Mouse (Mus musculus) kidney, adult 2 months (tissue): ENCODE results near the gene Mb. TPM values are rescaled to one million over a fixed set of nuclear protein-coding genes. Genes with fewer than 3 reads are reported as not detected.

Experiments used
- DNase-seq: peaks from one replicate; pipeline ENCODE4 v3.0.0; 2021
- H3K27ac ChIP-seq: fragments of 200-500 bp; 2 replicates; pipeline ENCODE4 v1.5.1; 2012; ENCODE audit warnings: low read depth, low read length, control low read depth, inconsistent platforms; ENCODE audit not compliant: insufficient read depth
- H3K27me3 ChIP-seq: fragments of 200-500 bp; replicated peaks from 2 replicates; pipeline ENCODE4 v1.6.1; 2012; ENCODE audit warnings: mild to moderate bottlenecking, moderate library complexity, low read length, inconsistent platforms; ENCODE audit not compliant: control insufficient read depth, insufficient read depth
- H3K36me3 ChIP-seq: fragments of 200-500 bp; 2 replicates; pipeline ENCODE4 v1.6.1; 2012; ENCODE audit warnings: mild to moderate bottlenecking, moderate library complexity, low read length, inconsistent platforms; ENCODE audit not compliant: control insufficient read depth, insufficient read depth
- H3K4me1 ChIP-seq: fragments of 200-500 bp; 2 replicates; pipeline ENCODE4 v1.6.1; 2011; ENCODE audit warnings: low read length; ENCODE audit not compliant: control insufficient read depth, insufficient read depth
- H3K4me3 ChIP-seq: fragments of 200-500 bp; 2 replicates; pipeline ENCODE4 v1.5.1; 2011; ENCODE audit warnings: mild to moderate bottlenecking, low read depth, low read length, control low read depth; ENCODE audit not compliant: insufficient read depth
- CTCF ChIP-seq: fragments of 200-500 bp; conservative IDR thresholded peaks from 2 replicates; pipeline ENCODE4 v1.5.1; 2011; ENCODE audit warnings: low read depth, mild to moderate bottlenecking, control low read depth, low read length, moderate library complexity, mixed read lengths; ENCODE audit not compliant: insufficient read depth, insufficient read length
- POLR2A ChIP-seq: fragments of 200-500 bp; IDR thresholded peaks from one replicate; pipeline ENCODE4 v1.6.1; 2011; ENCODE audit warnings: low read depth, low read length, control low read depth
- WGBS: fragments of 180-500 bp; shearing (Covaris S2); methylation state at CpG from one replicate; pipeline ENCODE4 v1.1.7; 2018; 5-methylcytosine and 5-hydroxymethylcytosine counted together
- polyA plus RNA-seq: library from polyadenylated mRNA; depleted of rRNA; stranded (reverse); fragments of >200 nt; gene quantifications from 2 replicates; pipeline ENCODE4 v1.2.3, GENCODE M21; 2012

Mb gene
- polyA plus RNA-seq, 1 experiment: 123 TPM

DNA sequence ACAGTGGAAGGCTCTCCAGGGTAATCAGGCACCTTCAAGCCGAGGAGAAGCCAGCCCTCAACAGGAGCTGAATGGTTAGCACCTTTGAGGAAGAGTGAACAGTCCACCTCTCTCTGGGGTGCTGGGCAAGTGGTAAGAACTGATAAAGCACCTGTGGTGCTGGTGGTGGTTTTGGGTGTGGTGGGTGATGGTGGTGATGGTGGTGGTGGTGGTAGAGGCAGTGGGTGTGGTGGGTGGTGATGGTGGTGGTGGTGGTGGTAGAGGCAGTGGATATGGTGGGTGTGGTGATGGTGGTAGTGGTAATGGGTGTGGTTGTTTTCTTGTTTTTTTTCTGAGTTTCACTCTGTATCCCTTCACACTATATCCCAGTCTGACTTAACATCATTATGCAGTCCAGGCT is 2.6 kb upstream of the Mb start:
- DNase-seq: no peak
- WGBS: 96% methylated on average over 1 of the region's 1 CpGs
- Histone ChIP-seq H3K4me1 (no peaks in the 10 kb centered on the region), H3K27ac (no peak overlapping the region), H3K4me3 (no peak overlapping the region), H3K36me3 (no peaks in the 10 kb centered on the region), H3K27me3 (no peaks in the 10 kb centered on the region)
- TF ChIP-seq POLR2A: no peak
- no peak for TF ChIP-seq CTCF

DNA sequence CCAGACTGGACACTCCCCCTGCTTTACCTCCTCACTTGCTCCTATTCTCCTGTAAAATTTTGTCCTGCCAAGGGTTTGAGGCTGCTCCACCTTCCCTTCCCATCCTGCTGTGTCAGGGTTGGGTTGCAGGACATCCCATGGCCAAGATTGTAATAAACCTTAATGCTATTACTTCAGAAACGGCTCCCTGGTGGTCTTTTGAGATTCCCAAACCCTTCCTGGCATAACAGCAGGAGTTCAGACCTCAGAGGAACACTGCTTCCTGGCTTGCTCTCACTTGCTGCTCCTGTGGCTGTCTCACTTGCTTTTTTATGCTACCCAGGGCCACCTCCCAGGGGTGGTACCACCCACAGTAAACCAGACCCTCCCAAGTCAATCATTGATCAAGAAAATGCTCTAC is 1.7 kb upstream of the Mb start:
- Histone ChIP-seq H3K36me3 (no peaks in the 10 kb centered on the region), H3K4me3 (no peak overlapping the region), H3K27ac (no peak overlapping the region), H3K27me3 (no peaks in the 10 kb centered on the region), H3K4me1 (no peaks in the 10 kb centered on the region)
- 31% methylated on average over 1 of the region's 1 CpGs for WGBS
- no peak for TF ChIP-seq POLR2A
- no peak for TF ChIP-seq CTCF
- no peak for DNase-seq

GRCm38 (mm10) chr15:77045609-77046008 is 4.9 kb downstream of the Mb start:
- peak; percentile 63 for DNase-seq
- Histone ChIP-seq H3K27me3 (no peaks in the 10 kb centered on the region), H3K36me3 (no peaks in the 10 kb centered on the region), H3K4me1 (no peaks in the 10 kb centered on the region), H3K27ac (no peak overlapping the region), H3K4me3 (no peak overlapping the region)
- WGBS: 64% methylated on average over 10 of the region's 10 CpGs
- TF ChIP-seq POLR2A: no peak
- no peak for TF ChIP-seq CTCF

DNA sequence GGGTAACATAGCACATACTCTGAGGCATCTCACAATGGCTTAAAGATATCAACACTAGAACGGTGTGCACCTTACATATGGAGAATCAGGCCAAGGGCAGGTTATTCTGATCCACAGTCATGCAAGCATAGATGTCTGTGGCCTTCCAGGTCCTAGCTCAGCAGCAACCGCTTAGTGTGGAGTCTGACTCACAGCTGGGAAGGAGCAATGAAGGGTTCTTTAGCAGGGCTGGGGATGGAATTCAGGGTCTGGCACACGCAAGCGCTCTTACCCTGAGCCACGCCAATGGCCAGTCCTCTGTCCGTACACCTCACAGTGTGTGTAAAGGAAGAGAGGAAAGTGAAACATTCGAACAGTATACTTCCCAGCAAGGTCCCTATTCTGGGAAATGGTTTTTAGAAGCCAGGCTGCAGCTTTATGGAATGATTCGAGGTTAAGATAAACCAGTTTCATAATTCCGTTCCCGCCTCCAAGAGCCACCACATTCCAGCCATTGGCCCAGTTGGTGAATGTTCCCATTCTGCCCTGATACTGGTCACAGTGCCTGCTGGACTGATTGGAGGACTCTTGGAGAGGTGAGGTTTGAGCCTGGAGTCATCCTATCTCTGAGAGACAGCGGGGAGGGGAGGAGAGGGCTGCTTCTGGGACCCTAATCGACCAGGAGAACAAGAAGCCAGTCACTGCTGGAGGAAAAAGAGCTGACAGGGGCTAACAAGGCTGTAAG is 5.7 kb downstream of the Mb start, which contains the start of gene Apol6:
Apol6 (plus strand) TSS at position 133 of the 724 bp plus-strand sequence.
- H3K4me1 ChIP-seq: no peaks in the 10 kb centered on the region
- 86% methylated on average over 12 of the region's 12 CpGs for WGBS
- DNase-seq: no peak
- H3K36me3 ChIP-seq: no peaks in the 10 kb centered on the region
- H3K4me3 ChIP-seq: no peak within 1 kb of the TSS
- no peaks in the 10 kb centered on the region for H3K27me3 ChIP-seq
- no peak within 1 kb of the TSS for H3K27ac ChIP-seq
- TF ChIP-seq POLR2A (no peak), CTCF (no peak)

GRCm38 (mm10) chr15:77040784-77041183 is 9.7 kb downstream of the Mb start:
- no peak for TF ChIP-seq POLR2A
- TF ChIP-seq CTCF: no peak
- Histone ChIP-seq H3K36me3 (no peaks in the 10 kb centered on the region), H3K27ac (no peak overlapping the region), H3K27me3 (no peaks in the 10 kb centered on the region), H3K4me3 (no peak overlapping the region), H3K4me1 (no peaks in the 10 kb centered on the region)
- 87% methylated on average over 3 of the region's 3 CpGs for WGBS
- no peak for DNase-seq

- Histone ChIP-seq H3K4me1 (no peaks in the 10 kb centered on the region), H3K4me3 (no peak overlapping the region), H3K27ac (no peak overlapping the region), H3K27me3 (no peaks in the 10 kb centered on the region), H3K36me3 (no peaks in the 10 kb centered on the region)
- DNase-seq: no peak
- TF ChIP-seq POLR2A (no peak), CTCF (no peak)
- 86% methylated on average over 9 of the region's 9 CpGs for WGBS
Observed at GRCm38 (mm10) chr15:77039211-77039700, 11.2 kb downstream of the Mb start.

DNA sequence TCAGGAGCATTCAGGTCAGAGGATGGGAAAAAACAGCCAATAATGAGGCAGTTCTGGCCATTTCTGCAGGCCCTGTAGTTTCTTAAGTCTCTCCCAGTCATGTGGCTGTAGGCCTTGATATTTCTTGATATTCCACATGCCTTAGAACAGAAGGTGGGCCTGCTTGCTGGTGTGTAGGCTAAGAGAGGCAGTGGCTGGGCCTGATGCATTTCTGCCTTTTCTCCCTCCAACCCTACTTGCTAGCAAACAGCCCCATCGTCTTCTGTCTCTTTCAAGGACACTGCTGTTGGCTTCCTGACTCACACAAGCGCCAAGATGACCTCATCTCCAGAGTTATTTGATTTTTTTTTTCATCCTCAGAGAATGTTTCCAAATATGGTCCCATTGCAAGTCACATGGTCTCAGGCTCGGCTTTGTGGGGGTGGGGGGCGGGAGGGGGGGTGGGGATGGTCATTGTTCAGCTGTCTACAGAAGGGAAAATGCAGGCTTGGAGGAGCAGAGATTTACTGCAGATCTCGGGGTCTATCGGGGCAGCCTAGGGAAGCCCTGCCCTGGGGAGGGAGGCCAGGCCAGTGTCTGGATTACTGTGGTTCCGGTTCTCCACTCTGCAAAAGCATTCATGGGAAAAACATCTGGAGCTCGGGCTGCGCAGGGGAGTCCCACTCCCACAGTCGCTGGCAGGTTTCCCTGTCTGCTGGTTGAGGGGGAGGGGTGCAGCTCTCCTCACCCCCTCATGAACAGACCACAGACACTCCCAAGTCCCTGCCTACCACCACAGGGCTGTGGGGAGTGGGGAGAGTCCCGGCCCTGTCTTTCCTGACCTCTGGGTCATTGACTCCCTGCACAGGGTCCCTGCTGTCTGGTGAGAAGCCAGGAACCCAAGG is 12.9 kb downstream of the Mb start:
- 25% methylated on average over 11 of the region's 11 CpGs for WGBS
- Histone ChIP-seq H3K27ac (peak overlapping the region; percentile 83), H3K27me3 (no peaks in the 10 kb centered on the region), H3K4me1 (no peaks in the 10 kb centered on the region), H3K4me3 (no peak overlapping the region), H3K36me3 (no peaks in the 10 kb centered on the region)
- TF ChIP-seq CTCF (no peak), POLR2A (no peak)
- peak; percentile 75 for DNase-seq
